Mouse (Mus musculus): ENCODE measurements around the gene Zfp260.

DNA sequence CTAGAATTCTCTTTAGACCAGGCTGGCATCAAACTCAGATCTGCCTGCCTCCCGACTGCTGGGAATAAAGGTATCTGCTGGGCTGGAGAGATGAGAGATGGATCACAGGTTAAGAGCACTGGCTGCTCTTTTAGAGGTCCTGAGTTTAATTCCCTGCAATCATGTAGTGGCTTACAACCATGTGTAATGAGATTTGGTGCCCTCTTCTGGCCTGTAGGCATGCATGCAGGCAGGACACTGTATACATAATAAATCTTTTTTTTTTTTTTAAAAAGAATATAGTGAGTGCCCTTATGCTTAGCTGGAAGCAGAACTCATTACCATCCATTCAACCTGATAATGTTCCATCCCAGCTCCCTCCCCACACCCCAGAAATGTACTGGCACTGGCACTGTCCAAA is 59.5 kb downstream of the Zfp260 start:
- TF ChIP-seq POLR2A (IDR thresholded peaks at IDR 0.05; ENCODE audit: control insufficient read depth, extremely low read depth, insufficient read depth, low read length, poor library complexity): no peak
- no peak for TF ChIP-seq CTCF (IDR thresholded peaks at IDR 0.05; ENCODE audit: borderline replicate concordance, control insufficient read depth, extremely low read depth, insufficient read depth, low read length, poor library complexity)
